Mouse (Mus musculus): ENCODE measurements around the gene Il25. TPM values are rescaled to one million over a fixed set of nuclear protein-coding genes. Genes with fewer than 3 reads are reported as not detected.

Il25 gene
- total and polyA plus RNA-seq, 3 experiments: not detected

DNA sequence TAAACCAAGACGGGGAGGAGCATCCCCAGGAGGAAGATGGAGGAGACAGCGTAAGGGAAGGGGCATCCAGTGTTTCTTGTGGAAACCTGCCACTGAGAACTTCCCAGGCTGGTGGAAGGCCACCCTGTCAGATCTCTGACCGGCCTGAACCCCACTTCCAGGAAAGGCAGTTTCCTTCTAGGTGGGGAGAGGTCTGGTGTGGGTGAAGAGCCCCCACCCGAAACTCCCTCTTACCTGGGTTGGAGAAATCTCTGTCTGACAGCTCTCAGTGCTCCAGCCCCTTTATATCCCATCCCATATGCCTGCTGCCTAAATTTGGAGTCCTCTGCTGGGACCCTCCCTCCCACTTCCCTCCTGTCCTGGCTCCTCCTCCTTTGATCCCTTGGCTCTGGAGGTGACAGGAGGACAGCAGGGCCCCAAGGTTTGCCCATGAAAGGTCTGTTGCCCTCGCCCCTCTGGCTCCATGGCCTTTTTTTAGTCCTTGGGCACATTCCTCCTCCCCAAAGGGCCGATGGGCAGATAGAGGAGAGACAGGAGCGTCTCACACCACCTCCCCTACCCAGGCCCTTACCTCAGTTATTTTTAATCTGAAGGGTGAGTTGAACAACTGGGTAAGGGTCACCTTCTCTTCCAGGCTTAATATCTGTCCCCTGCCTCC lies 34.0 kb downstream of the Il25 start, which contains the start of gene Myh6:
Gene Myh6 (minus strand): TSS at position 608 of the 658 bp plus-strand sequence.
- no peak for TF ChIP-seq ELF1 (IDR thresholded peaks at IDR 0.05; ENCODE audit: low read depth, low read length)
- no peak for TF ChIP-seq E2F4 (IDR thresholded peaks at IDR 0.05; ENCODE audit: insufficient replicate concordance, low read depth, low read length)
- TF ChIP-seq ZNF384 (IDR thresholded peaks at IDR 0.05; ENCODE audit: low read depth, low read length): no peak
- no peak for TF ChIP-seq SIN3A (IDR thresholded peaks at IDR 0.05; ENCODE audit: low read length)
- no peak for TF ChIP-seq EP300 (IDR thresholded peaks at IDR 0.05; ENCODE audit: low read length)
- TF ChIP-seq CHD2 (IDR thresholded peaks at IDR 0.05; ENCODE audit: low read length): no peak
- no peak for TF ChIP-seq USF2 (conservative IDR thresholded peaks at IDR 0.05; ENCODE audit: low read depth, low read length)
- no peak for TF ChIP-seq SMC3 (IDR thresholded peaks at IDR 0.05; ENCODE audit: low read depth, low read length)
- no peak for TF ChIP-seq BHLHE40 (IDR thresholded peaks at IDR 0.05; ENCODE audit: low read depth, low read length)
- no peak for TF ChIP-seq MAX (IDR thresholded peaks at IDR 0.05; ENCODE audit: low read length)
- TF ChIP-seq UBTF (IDR thresholded peaks at IDR 0.05; ENCODE audit: low read depth, low read length): no peak
- TF ChIP-seq RCOR1 (conservative IDR thresholded peaks at IDR 0.05; ENCODE audit: low read depth, low read length): no peak
- TF ChIP-seq TCF12 (IDR thresholded peaks at IDR 0.05; ENCODE audit: low read depth, low read length): no peak
- TF ChIP-seq JUND (conservative IDR thresholded peaks at IDR 0.05; ENCODE audit: low read depth, low read length): no peak
- TF ChIP-seq MXI1 (IDR thresholded peaks at IDR 0.05; ENCODE audit: low read depth, low read length): no peak
- TF ChIP-seq NELFE (IDR thresholded peaks at IDR 0.05; ENCODE audit: low read depth, low read length): no peak
- no peak for TF ChIP-seq MYC (IDR thresholded peaks at IDR 0.05; ENCODE audit: low read depth, low read length)
- TF ChIP-seq POLR2A (IDR thresholded peaks at IDR 0.05; ENCODE audit: low read depth, low read length): no peak
- no peak for TF ChIP-seq PAX5 (IDR thresholded peaks at IDR 0.05; ENCODE audit: low read length)
- no peak for TF ChIP-seq KAT2A (IDR thresholded peaks at IDR 0.05; ENCODE audit: insufficient replicate concordance, low read length)
- Histone ChIP-seq H3K27me3 (replicated peaks) (peaks cover 81% of the 10 kb centered on the region), H3K79me2 (replicated peaks; ENCODE audit: control insufficient read depth, extremely low read depth, insufficient read depth, poor library complexity, severe bottlenecking) (no peaks in the 10 kb centered on the region), H3K4me2 (ENCODE audit: insufficient read depth, low read depth, poor library complexity, severe bottlenecking) (no peak within 1 kb of the TSS), H3K36me3 (replicated peaks in 1 of 2; ENCODE audit: control insufficient read depth in 1 of 2, insufficient read depth in 1 of 2, low read length in 1 of 2) (no peaks in the 10 kb centered on the region), H3K4me3 (replicated peaks in 1 of 3; ENCODE audit: low read depth in 2 of 3, low read length in 2 of 3, poor library complexity in 1 of 3) (no peak within 1 kb of the TSS), H3K9me3 (replicated peaks; ENCODE audit: low read length) (peaks cover 2% of the 10 kb centered on the region), H3K9ac (ENCODE audit: insufficient read depth, low read depth) (no peak within 1 kb of the TSS), H3K4me1 (ENCODE audit: control insufficient read depth in 1 of 2, insufficient read depth in 2 of 2) (peaks cover 0 to 15% of the 10 kb centered on the region in 2 experiments; a peak in 1 of 4 replicates), H3K27ac (ENCODE audit: insufficient read depth, low read depth) (no peak within 1 kb of the TSS)
- dilution Hi-C loops (cut with MboI; ENCODE audit: extremely low pct_ligation_motif_present, extremely low pct_unique_long_range_greater_than_20kb, low sequenced_read_pairs): no loop called here
- in situ Hi-C loops (cut with MboI; ENCODE audit: low pct_ligation_motif_present, low pct_unique_long_range_greater_than_20kb, low sequenced_read_pairs): no loop called here
- DNase-seq (ENCODE audit: extremely low read depth): no peak

DNA sequence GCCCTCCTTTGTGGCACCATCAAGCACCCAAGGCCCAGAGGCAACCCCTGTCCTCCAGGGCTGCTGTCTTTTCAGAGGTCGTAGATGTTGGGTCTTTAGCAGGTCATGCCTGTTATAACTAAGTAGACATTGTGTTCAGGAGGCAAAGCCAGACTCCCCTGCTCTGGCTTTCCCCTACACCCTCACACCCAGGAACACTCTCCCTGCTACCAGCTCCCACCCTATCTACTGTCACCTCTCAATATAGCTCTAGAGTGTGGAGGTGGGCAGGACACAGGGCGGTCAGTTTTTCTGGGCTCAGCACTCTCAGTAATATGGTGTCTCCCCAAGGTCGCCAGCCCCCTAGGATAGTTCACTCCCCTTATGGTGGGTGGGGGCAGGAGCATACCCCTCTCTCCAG lies 35.4 kb downstream of the Il25 start:
- no peak for DNase-seq (ENCODE audit: extremely low read depth)
- Histone ChIP-seq H3K9ac (ENCODE audit: insufficient read depth, low read depth) (no peak overlapping the region), H3K79me2 (replicated peaks; ENCODE audit: control insufficient read depth, extremely low read depth, insufficient read depth, poor library complexity, severe bottlenecking) (no peaks in the 10 kb centered on the region), H3K36me3 (replicated peaks in 1 of 2; ENCODE audit: control insufficient read depth in 1 of 2, insufficient read depth in 1 of 2, low read length in 1 of 2) (no peaks in the 10 kb centered on the region), H3K27ac (ENCODE audit: insufficient read depth, low read depth) (no peak overlapping the region), H3K27me3 (replicated peaks) (peaks cover 77% of the 10 kb centered on the region), H3K9me3 (replicated peaks; ENCODE audit: low read length) (peaks cover 2% of the 10 kb centered on the region), H3K4me2 (ENCODE audit: insufficient read depth, low read depth, poor library complexity, severe bottlenecking) (no peak overlapping the region), H3K4me3 (replicated peaks in 1 of 3; ENCODE audit: low read depth in 2 of 3, low read length in 2 of 3, poor library complexity in 1 of 3) (no peak overlapping the region), H3K4me1 (ENCODE audit: control insufficient read depth in 1 of 2, insufficient read depth in 2 of 2) (peaks cover 0 to 15% of the 10 kb centered on the region in 2 experiments; a peak in 2 of 4 replicates)
- in situ Hi-C loops (cut with MboI; ENCODE audit: low pct_ligation_motif_present, low pct_unique_long_range_greater_than_20kb, low sequenced_read_pairs) (no loop called here), dilution Hi-C loops (cut with MboI; ENCODE audit: extremely low pct_ligation_motif_present, extremely low pct_unique_long_range_greater_than_20kb, low sequenced_read_pairs) (no loop called here)
- TF ChIP-seq CTCF (conservative IDR thresholded peaks at IDR 0.05 in 1 of 2, IDR thresholded peaks at IDR 0.05 in 1 of 2; ENCODE audit: low read depth in 2 of 2, low read length in 2 of 2): no peak
- no peak for TF ChIP-seq UBTF (IDR thresholded peaks at IDR 0.05; ENCODE audit: low read depth, low read length)
- TF ChIP-seq RCOR1 (conservative IDR thresholded peaks at IDR 0.05; ENCODE audit: low read depth, low read length): no peak
- no peak for TF ChIP-seq IRF4 (IDR thresholded peaks at IDR 0.05; ENCODE audit: low read depth, low read length)
- no peak for TF ChIP-seq JUN (IDR thresholded peaks at IDR 0.05; ENCODE audit: insufficient read depth, low read depth, low read length)
- no peak for TF ChIP-seq MAZ (IDR thresholded peaks at IDR 0.05; ENCODE audit: low read depth, low read length)
- TF ChIP-seq CHD2 (IDR thresholded peaks at IDR 0.05; ENCODE audit: low read length): no peak
- no peak for TF ChIP-seq ZKSCAN1 (IDR thresholded peaks at IDR 0.05; ENCODE audit: borderline replicate concordance, low read depth, low read length)
- TF ChIP-seq RAD21 (IDR thresholded peaks at IDR 0.05; ENCODE audit: low read depth, low read length): no peak
- no peak for TF ChIP-seq POLR2AphosphoS2 (IDR thresholded peaks at IDR 0.05; ENCODE audit: low read depth, low read length)
- TF ChIP-seq MAX (IDR thresholded peaks at IDR 0.05; ENCODE audit: low read length): no peak
- no peak for TF ChIP-seq USF1 (IDR thresholded peaks at IDR 0.05; ENCODE audit: low read depth, low read length)
- TF ChIP-seq KAT2A (IDR thresholded peaks at IDR 0.05; ENCODE audit: insufficient replicate concordance, low read length): no peak
- no peak for TF ChIP-seq ETS1 (conservative IDR thresholded peaks at IDR 0.05; ENCODE audit: low read depth, low read length)
- TF ChIP-seq MYC (IDR thresholded peaks at IDR 0.05; ENCODE audit: low read depth, low read length): no peak
- no peak for TF ChIP-seq TBP (conservative IDR thresholded peaks at IDR 0.05; ENCODE audit: low read depth, low read length)
- no peak for TF ChIP-seq ZC3H11A (IDR thresholded peaks at IDR 0.05; ENCODE audit: low read depth, low read length)
- TF ChIP-seq ZNF384 (IDR thresholded peaks at IDR 0.05; ENCODE audit: low read depth, low read length): no peak
- no peak for TF ChIP-seq MEF2A (IDR thresholded peaks at IDR 0.05; ENCODE audit: borderline replicate concordance, low read depth, low read length)

Data from CH12.LX (cell line).